Mouse (Mus musculus) lung, postnatal 14 days (tissue): ENCODE results near the gene Ryr2.
A peak's percentile ranks its signal among the peaks of the same experiment; 100 is the strongest.
"Not testable (repeated sequence)": the region's sequence is repeated elsewhere in the genome, so short reads cannot be mapped to it uniquely, and the experiment has no call there.

ENCODE experiments used
- DNase-seq: peaks from one replicate; pipeline ENCODE4 v3.0.0; 2021

Ryr2 gene

GRCm38 (mm10) chr13:12106662-12107632 lies at the start of gene Ryr2:
Gene Ryr2, minus strand, starts transcription at chr13:12106945.
- peak; percentile 59 for DNase-seq

GRCm38 (mm10) chr13:12153922-12154321 lies 47.2 kb upstream of the Ryr2 start:
- no peak for DNase-seq

DNA sequence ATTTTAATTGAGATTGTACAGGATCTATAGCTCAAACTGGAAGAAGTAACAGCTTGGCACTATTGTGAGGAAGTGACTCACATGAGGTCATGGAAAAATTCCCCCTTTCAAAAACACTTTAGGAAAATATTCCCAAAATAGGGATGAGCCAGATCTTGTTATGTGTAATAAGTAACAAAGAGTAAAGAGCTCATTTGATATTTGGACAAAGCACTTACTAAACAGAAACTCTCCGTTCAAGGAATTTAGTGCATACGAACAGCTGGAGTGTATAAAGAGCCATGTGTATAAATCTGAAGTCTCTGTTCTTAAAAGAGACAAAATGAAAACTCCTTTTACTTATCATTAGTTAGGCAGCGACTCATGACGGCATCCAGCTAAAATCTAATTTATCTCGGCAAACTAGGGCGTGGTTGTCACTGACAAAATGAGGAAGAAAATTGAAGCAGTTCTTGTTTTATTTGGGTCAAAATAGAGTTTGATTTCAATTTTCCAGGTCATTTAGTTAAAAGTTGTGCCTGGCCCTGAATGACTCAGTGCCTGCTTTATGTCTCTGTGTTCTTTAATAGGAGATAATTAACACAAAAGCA lies 40.3 kb upstream of the Ryr2 start:
- no peak for DNase-seq

GRCm38 (mm10) chr13:12146402-12146801 lies 39.7 kb upstream of the Ryr2 start:
- DNase-seq: no peak

DNA sequence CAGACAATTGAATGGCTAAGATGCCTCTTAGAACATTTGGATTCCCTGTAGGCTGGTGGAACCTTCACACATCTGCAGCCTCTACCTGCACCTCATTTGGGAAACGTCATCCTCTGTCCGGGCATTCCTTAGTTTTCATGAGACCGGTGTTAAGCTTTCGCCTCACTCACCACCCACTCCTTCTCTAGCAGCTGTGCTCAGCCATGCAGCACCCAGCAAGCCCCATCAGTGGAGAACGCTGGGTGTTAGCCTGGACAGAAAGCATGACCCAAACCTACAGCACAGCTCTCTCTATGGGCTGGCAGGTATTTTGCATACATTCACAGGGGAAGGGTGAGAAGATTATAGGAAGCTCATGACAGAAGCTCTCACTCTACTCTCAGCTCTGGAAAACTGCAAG lies 36.6 kb upstream of the Ryr2 start:
- no peak for DNase-seq

- not testable (repeated sequence) for DNase-seq
Observed at GRCm38 (mm10) chr13:12136461-12136860, 29.7 kb upstream of the Ryr2 start.

GRCm38 (mm10) chr13:12133549-12133948 lies 26.8 kb upstream of the Ryr2 start:
- peak; percentile 12 for DNase-seq

GRCm38 (mm10) chr13:12132160-12132710 lies 25.5 kb upstream of the Ryr2 start:
- no peak for DNase-seq

GRCm38 (mm10) chr13:12129121-12129520 lies 22.4 kb upstream of the Ryr2 start:
- no peak for DNase-seq

GRCm38 (mm10) chr13:12126099-12126498 lies 19.4 kb upstream of the Ryr2 start:
- DNase-seq: no peak

DNA sequence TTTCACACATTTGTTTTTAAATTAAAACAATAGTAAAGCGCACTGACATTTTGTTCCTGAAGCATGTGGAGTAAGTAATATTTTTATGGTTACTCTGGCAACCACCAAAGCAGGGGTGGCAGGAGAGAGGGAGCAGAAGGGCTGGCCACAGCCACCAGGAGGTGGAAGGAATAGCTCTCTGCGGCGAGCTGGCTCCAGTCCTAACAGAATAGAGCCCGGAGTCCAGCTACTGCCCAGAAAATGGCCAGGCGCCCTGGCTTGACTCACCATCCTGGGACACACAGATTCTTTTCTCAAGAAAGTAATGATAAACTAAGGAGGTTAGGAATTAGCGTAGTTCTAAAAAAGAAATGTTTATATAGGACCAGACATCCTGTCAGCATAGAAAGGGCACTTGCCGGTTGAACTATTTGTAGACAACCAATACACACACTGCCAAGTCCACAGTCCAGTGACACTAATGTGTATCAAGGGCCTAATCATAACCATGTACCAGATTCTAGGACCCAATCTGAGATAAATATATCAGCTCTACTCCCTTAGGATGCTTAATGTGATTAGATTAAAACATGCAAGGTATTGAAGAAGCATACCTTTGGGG lies 18.3 kb upstream of the Ryr2 start:
- DNase-seq: peak; percentile 57

DNA sequence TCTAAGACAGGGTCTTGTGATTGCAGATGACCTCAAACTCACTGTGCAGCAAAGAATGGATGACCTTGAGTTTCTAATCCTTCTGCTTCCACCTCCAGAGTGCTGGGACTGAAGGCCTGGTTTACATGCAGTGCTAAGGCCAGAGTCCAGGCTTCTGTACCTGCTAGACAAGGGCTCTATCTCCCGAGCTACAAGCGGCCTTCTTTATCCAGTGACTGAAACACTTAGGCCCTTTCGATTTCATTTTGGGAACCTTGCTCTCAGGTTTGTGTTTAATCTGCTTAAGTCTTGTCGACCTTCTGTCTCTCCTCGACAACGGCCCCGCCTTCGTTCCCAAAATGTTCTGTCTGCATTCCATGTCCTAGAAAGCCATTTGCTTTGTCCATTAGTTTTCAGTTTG lies 8.8 kb upstream of the Ryr2 start:
- DNase-seq: no peak

- DNase-seq: no peak
Observed at GRCm38 (mm10) chr13:12114816-12115215, 8.1 kb upstream of the Ryr2 start.

DNA sequence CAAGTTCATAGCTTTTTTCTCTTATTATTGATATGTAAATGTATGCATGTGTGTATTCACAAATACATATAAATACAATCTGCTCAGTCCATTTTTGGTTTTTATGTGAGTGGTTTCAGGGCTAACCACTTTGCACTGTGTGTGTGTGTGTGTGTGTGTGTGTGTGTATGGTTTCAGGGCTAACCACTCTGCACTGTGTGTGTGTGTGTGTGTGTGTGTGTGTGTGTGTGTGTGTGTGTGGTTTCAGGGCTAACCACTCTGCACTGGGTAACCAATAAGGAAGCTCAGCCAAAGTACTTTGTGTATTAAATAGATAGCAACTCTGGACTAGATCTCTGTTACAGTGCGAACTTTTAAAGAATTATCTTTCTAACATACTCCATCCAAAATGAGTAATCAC lies 2.2 kb upstream of the Ryr2 start:
- no peak for DNase-seq

GRCm38 (mm10) chr13:12105830-12106628 lies 716 bp downstream of the Ryr2 start:
- peak; percentile 8 for DNase-seq

DNA sequence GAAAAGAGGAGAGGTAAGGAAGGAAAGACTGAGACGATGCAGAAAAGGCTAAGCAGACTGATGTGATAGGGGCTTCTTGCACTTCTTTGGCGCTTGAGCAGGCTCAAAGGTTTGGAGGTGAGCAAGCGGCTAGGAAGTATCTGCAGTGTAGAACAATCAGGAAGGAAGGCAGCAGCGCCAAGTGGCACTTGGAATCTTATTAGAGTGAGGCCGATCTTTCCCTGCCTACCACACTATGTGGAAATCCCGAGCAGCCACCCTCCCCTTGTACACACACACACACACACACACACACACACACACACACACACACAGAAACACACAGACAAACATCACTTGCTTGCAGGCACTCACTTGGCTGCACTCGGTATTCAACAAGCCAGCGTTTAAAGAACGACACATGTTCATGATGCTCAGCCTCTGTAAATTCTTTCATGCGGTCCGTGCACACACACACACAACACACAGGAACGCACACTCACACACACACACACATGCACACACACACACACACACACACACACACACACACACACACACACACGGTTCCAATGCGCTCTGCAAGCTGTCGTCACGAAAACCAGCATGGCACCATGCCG lies 1.4 kb downstream of the Ryr2 start:
- peak; percentile 8 for DNase-seq

DNA sequence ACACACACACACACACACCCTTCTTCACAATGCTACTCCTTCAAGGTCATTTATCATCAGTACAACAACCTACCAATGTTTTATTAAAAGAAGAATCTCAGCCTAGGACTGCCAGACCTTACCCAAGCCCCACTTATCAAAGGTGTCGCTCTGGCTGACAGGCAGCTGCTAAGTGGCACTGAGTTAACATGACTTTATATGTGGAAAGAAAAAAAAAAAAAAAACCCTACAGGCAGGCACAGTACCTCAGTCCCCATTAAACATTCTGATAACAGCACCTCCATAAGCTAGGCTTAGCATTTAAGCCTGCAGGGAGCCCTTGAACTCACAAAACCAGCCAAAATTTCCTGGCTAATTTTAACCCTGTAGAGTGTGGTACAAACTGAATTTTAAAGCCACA lies 2.4 kb downstream of the Ryr2 start:
- DNase-seq: no peak

- DNase-seq: no peak
Observed at GRCm38 (mm10) chr13:12103017-12103416, 3.7 kb downstream of the Ryr2 start.

DNA sequence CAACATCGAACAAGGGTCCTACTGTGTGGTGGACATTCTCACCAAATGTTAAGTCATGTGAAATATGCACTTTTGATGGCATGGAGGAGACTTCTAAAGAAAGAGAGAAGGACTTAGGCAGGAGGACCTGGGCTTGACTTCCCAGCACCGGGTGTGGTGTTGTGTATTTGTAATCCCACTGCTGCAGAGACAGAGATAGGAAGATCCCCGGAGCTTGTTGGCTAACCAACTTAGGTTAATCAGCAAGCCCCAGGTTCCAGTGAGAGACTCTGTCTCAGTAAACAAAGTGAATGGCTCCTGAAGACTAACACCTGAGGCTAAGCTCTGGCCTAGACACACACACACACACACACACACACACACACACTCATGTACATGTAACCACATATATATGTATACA lies 7.3 kb downstream of the Ryr2 start:
- no peak for DNase-seq

- DNase-seq: no peak
Observed at GRCm38 (mm10) chr13:12098981-12099380, 7.8 kb downstream of the Ryr2 start.

DNA sequence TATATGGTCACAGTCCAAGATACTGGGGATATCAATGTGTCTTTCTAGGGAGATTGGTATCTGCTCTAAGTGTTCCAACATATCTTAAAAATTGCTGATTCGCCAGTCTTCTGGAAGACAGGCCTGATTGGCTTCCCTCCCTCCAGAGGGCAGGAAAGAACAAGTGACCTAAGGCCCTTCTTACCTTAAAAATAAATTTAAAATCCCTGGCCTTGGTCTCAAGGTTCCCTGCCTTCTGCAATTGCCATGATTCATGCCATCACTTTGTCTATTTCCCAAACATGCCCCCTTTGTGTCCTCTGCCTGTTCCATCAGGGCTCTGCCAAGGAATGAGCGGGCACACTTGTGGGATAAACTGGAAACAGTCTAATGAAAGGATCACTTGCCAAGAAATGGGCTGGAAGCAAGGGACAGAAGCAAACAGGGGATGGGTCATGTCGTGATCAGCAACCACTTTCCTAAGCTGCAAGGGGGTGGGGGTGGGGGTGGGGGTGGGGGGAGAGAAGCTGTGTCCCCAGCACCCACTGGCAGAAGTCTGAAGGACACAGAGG lies 10.3 kb downstream of the Ryr2 start:
- DNase-seq: no peak

DNA sequence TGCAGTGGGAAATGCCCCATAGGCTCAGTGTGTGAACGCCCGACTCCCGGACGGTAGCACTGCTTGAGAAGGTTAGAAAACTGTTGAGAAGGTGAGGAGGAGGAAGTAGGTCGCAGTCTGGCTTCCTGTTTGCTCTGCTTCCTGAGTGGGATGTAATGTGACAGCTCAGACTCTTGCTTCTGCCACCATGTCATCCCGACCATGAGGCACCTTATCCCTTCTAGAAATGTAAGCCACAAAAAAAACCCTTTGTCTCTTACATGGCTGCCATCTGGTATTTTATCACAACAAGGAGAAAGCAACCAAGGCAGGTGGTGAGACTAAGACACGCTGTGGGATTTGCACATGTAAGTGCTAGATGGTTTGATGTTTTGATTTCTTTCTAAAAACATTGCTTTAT lies 12.2 kb downstream of the Ryr2 start:
- DNase-seq: no peak
